8 mouse cellular contexts compared by ENCODE assay signal in genomic region chr5:33274085-33274952, GRCm38 (mm10). TPM values are rescaled to one million over a fixed set of nuclear protein-coding genes. Genes with fewer than 3 reads are reported as not detected.
A peak's percentile ranks its signal among the peaks of the same experiment; 100 is the strongest.
DNase-seq lines count a peak whose midpoint lies in the region; ATAC-seq lines count a peak whose summit lies in the region.

No protein-coding gene starts in this region.

- peaks cover 32% of the 10 kb centered on the region for H3K4me1 ChIP-seq in hindbrain, embryonic 16.5 days (ENCODE audit: control insufficient read depth, insufficient read depth, low read depth, low read length)

- peak; percentile 89 for DNase-seq in T-cell, adult 2 months (ENCODE audit: low spot score)
- DNase-seq in cerebellum, postnatal 36 days, result peak; percentile 92 to 93
- DNase-seq in gastrocnemius, adult 18-20 months (ENCODE audit: low spot score), result peak; percentile 90
- DNase-seq in left cerebral cortex, adult 18-20 months (ENCODE audit: low spot score in 2 of 2), result peak; percentile 85 to 93
- DNase-seq in right cerebral cortex, adult 18-20 months, result peak; percentile 92
- peak; percentile 43 for DNase-seq in urinary bladder, postnatal 10 days (ENCODE audit: low spot score)

- peak overlapping the region; percentile 66 for H3K4me3 ChIP-seq in hindbrain, embryonic 16.5 days (ENCODE audit: low read length)
- H3K4me3 ChIP-seq in macrophage (ENCODE audit: inconsistent target), result peak overlapping the region; percentile 67

- peak overlapping the region; percentile 95 for H3K4me2 ChIP-seq in hindbrain, embryonic 16.5 days (ENCODE audit: low read length)

- H3K36me3 ChIP-seq in hindbrain, embryonic 16.5 days (ENCODE audit: control insufficient read depth, insufficient read depth, low read length), result peaks cover 5% of the 10 kb centered on the region
- peaks cover 7% of the 10 kb centered on the region; the same call in 1 of the 2 replicates for H3K36me3 ChIP-seq in macrophage (ENCODE audit: inconsistent target)

- peak overlapping the region; percentile 100 for H3K27ac ChIP-seq in hindbrain, embryonic 16.5 days (ENCODE audit: low read depth, low read length)
- peak overlapping the region; percentile 77 for H3K27ac ChIP-seq in macrophage

- no peaks in the 10 kb centered on the region for H3K27me3 ChIP-seq in hindbrain, embryonic 16.5 days (replicated peaks; ENCODE audit: control insufficient read depth, insufficient read depth, low read length)

- peak overlapping the region; percentile 88 for H3K9ac ChIP-seq in hindbrain, embryonic 16.5 days (ENCODE audit: low read depth, low read length)

- peaks cover 49% of the 10 kb centered on the region for H3K79me2 ChIP-seq in macrophage (ENCODE audit: inconsistent target)

- no peaks in the 10 kb centered on the region for H3K9me3 ChIP-seq in hindbrain, embryonic 16.5 days (ENCODE audit: control insufficient read depth, low read length)

- under 1% methylated on average over 59 of the region's 97 CpGs for WGBS in hindbrain, embryonic 16.5 days
- under 1% methylated on average over 69 of the region's 97 CpGs for WGBS in macrophage (ENCODE audit: missing documents)

- ATAC-seq in hindbrain, embryonic 16.5 days, result peak; percentile 58

RNA-seq across cellular contexts. Expression of gene Ctbp1, which starts 0.5 kb away (rescaled TPM):
- 100 to 1,000 TPM; 211 to 229 TPM for total RNA-seq in gastrocnemius, adult 18-20 months (2021)
- 402 and 446 TPM in 2 replicates for polyA plus RNA-seq in hindbrain, embryonic 16.5 days (2015; fragmentation: Nextera tagmentation; extraction: Ambion mirVana)
- 100 to 1,000 TPM; 340 to 348 TPM for total RNA-seq in left cerebral cortex, adult 18-20 months (2021)
- 10 to 100 TPM; 33.9 to 95.1 (median 74.8) TPM for total RNA-seq in macrophage (2018; cell fraction: chromatin; rRNA removed)
- 100 to 1,000 TPM; 115 to 159 (median 137) TPM for total RNA-seq in macrophage (2018; cell fraction: cytosol; rRNA removed)
- total RNA-seq in macrophage (2018; cell fraction: nucleus; rRNA removed), result 100 to 1,000 TPM in 11 of 26 experiments, 10 to 100 TPM in 15; 64.6 to 150 (median 90.5) TPM
- 72.3 to 130 TPM (median 111 TPM) in 3 replicates for polyA plus RNA-seq in macrophage (2018)

RNA-seq across cellular contexts. Expression of gene Spon2, which starts 56.1 kb away (rescaled TPM):
- 1 to 10 TPM; 1.5 to 1.6 TPM for total RNA-seq in gastrocnemius, adult 18-20 months (2021)
- 4.7 and 6.2 TPM in 2 replicates for polyA plus RNA-seq in hindbrain, embryonic 16.5 days (2015; fragmentation: Nextera tagmentation; extraction: Ambion mirVana)
- total RNA-seq in left cerebral cortex, adult 18-20 months (2021), result under 1 TPM; 0.28 to 0.52 TPM
- 1 to 10 TPM in 3 of 26 experiments, under 1 TPM in 2, not detected in 21; 0.45 to 1.8 (median 1.2) TPM for total RNA-seq in macrophage (2018; cell fraction: chromatin; rRNA removed)
- total RNA-seq in macrophage (2018; cell fraction: cytosol; rRNA removed), result not detected
- total RNA-seq in macrophage (2018; cell fraction: nucleus; rRNA removed), result under 1 TPM in 4 of 26 experiments, not detected in 22; 0.32 to 0.82 (median 0.37) TPM
- not detected in 3 replicates for polyA plus RNA-seq in macrophage (2018)

Comparison
In these comparisons a context has a peak if more than half of its experiments do, and no peak if none do; other contexts are left out.
1. Peak in every context shown above with its lines: DNase-seq, ATAC-seq, H3K4me3 ChIP-seq and H3K27ac ChIP-seq.